Mouse (Mus musculus): ENCODE results near the gene Abtb1. TPM values are rescaled to one million over a fixed set of nuclear protein-coding genes. Genes with fewer than 3 reads are reported as not detected.

The Abtb1 gene
- polyA plus RNA-seq, 1 experiment from 2014 or later, result 26.1 TPM

- ATAC-seq (ENCODE audit: low FRiP score, low TSS enrichment) (no peak), DNase-seq (ENCODE audit: low spot score) (no peak)
- Histone ChIP-seq H3K4me2 (replicated peaks; ENCODE audit: low read depth) (no peak overlapping the region), H3K4me1 (replicated peaks; ENCODE audit: control insufficient read depth, insufficient read depth) (no peaks in the 10 kb centered on the region), H3K36me3 (ENCODE audit: control insufficient read depth, insufficient read depth, low read length) (no peaks in the 10 kb centered on the region), H3K9me3 (ENCODE audit: control insufficient read depth, low read length) (no peaks in the 10 kb centered on the region), H3K27ac (replicated peaks) (no peak overlapping the region), H3K27me3 (ENCODE audit: control insufficient read depth, insufficient read depth, low read length) (no peaks in the 10 kb centered on the region), H3K4me3 (ENCODE audit: low read depth, low read length) (no peak overlapping the region), H3K9ac (ENCODE audit: low read length) (no peak overlapping the region)
- TF ChIP-seq EP300 (optimal IDR thresholded peaks at IDR 0.05) (no peak), CTCF (IDR thresholded peaks at IDR 0.05; ENCODE audit: low read depth) (no peak)
- WGBS, result 77% methylated on average over 7 of the region's 7 CpGs
These were observed 41.6 kb downstream of the Abtb1 start for GRCm38 (mm10) chr6:88800191-88800590.

DNA sequence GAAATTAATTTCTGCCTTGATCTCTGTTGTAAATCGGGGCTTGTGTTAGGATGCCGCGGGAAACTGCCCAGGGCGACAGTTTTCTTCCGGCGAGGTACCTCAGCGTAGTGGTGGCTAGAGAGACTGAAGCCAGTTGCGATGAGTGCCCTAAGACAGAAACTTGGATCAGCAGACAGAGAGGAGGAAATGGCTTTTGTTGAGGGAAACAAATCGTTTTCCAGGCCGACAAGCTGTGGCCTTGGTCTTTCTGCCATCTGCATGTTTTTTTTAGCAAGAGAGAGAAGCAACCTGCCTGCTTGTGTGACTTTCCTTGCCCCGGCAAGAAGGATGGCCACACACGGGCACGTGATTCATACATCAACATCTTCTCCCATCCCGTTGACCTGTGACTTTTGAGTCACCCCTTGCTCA, 47.2 kb downstream of the Abtb1 start:
- no peak for TF ChIP-seq CTCF (IDR thresholded peaks at IDR 0.05; ENCODE audit: low read depth)
- no peak for TF ChIP-seq EP300 (optimal IDR thresholded peaks at IDR 0.05)
- peaks cover 3% of the 10 kb centered on the region; the same call in 1 of the 2 replicates for H3K4me1 ChIP-seq (replicated peaks; ENCODE audit: control insufficient read depth, insufficient read depth)
- WGBS, result 61% methylated on average over 14 of the region's 14 CpGs

DNA sequence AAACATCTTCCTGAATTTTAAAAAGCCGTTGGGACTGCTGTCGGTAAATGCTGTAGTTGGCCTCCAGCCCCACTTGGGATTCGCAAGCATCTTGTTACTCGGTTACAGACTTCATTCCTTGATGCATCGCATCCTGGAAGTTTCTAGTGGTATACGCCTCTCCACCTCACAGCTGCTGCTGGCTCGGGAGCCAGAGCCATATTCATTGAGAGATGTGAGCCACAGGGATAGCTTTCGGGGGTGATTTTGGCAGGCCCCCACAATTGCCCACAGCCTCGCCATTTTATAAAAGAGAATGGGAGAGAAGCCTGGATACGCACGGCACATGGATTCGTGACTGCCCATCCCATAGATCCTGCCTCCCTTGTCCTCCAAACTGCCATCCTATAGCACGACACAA, 47.9 kb downstream of the Abtb1 start:
- 62% methylated on average over 13 of the region's 13 CpGs for WGBS
- Histone ChIP-seq H3K9ac (ENCODE audit: low read length) (no peak overlapping the region), H3K9me3 (ENCODE audit: control insufficient read depth, low read length) (no peaks in the 10 kb centered on the region), H3K27me3 (ENCODE audit: control insufficient read depth, insufficient read depth, low read length) (no peaks in the 10 kb centered on the region), H3K36me3 (ENCODE audit: control insufficient read depth, insufficient read depth, low read length) (no peaks in the 10 kb centered on the region), H3K4me2 (replicated peaks; ENCODE audit: low read depth) (no peak overlapping the region), H3K4me3 (ENCODE audit: low read depth, low read length) (no peak overlapping the region), H3K27ac (replicated peaks) (0 out of 2 replicates have a peak overlapping the region, but pooled peaks have one; percentile 40), H3K4me1 (replicated peaks; ENCODE audit: control insufficient read depth, insufficient read depth) (peaks cover 3% of the 10 kb centered on the region; the same call in 1 of the 2 replicates)
- DNase-seq (ENCODE audit: low spot score), result no peak
- no peak for ATAC-seq (ENCODE audit: low FRiP score, low TSS enrichment)
- TF ChIP-seq CTCF (IDR thresholded peaks at IDR 0.05; ENCODE audit: low read depth) (no peak), EP300 (optimal IDR thresholded peaks at IDR 0.05) (no peak)

More for the DNA sequence above, 47.2 kb downstream of the Abtb1 start:
- Histone ChIP-seq H3K27me3 (ENCODE audit: control insufficient read depth, insufficient read depth, low read length) (no peaks in the 10 kb centered on the region), H3K27ac (replicated peaks) (0 out of 2 replicates have a peak overlapping the region, but pooled peaks have one; percentile 35), H3K9ac (ENCODE audit: low read length) (no peak overlapping the region), H3K4me3 (ENCODE audit: low read depth, low read length) (no peak overlapping the region), H3K9me3 (ENCODE audit: control insufficient read depth, low read length) (no peaks in the 10 kb centered on the region), H3K4me2 (replicated peaks; ENCODE audit: low read depth) (no peak overlapping the region), H3K36me3 (ENCODE audit: control insufficient read depth, insufficient read depth, low read length) (no peaks in the 10 kb centered on the region)
- no peak for ATAC-seq (ENCODE audit: low FRiP score, low TSS enrichment)
- no peak for DNase-seq (ENCODE audit: low spot score)

DNA sequence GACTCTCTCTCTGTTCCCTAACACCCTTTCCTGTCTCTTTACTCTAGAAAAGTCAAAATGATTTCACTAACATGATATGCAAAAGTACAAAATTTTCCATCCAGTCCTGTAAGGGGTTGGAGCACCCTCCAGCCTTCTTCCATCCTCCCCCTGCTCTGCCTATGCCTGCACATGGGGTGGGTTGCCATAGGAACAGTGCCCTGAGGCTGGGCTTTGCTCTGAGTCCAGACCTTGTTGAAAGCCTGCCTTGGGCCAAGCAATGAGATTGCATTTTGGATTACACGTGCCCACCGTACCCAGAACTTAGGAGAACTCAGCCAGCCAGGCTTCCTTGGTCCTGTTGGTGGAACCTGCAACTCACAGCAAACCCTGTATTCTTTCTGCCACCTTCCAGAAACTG, 48.5 kb downstream of the Abtb1 start:
- no peaks in the 10 kb centered on the region for H3K36me3 ChIP-seq (ENCODE audit: control insufficient read depth, insufficient read depth, low read length)
- no peak for TF ChIP-seq CTCF (IDR thresholded peaks at IDR 0.05; ENCODE audit: low read depth)
- no peak for TF ChIP-seq EP300 (optimal IDR thresholded peaks at IDR 0.05)
- H3K9me3 ChIP-seq (ENCODE audit: control insufficient read depth, low read length), result no peaks in the 10 kb centered on the region
- DNase-seq (ENCODE audit: low spot score) (no peak), ATAC-seq (ENCODE audit: low FRiP score, low TSS enrichment) (no peak; the same call in 1 of the 2 replicates)
- no peaks in the 10 kb centered on the region for H3K27me3 ChIP-seq (ENCODE audit: control insufficient read depth, insufficient read depth, low read length)
- peak overlapping the region; percentile 73 for H3K27ac ChIP-seq (replicated peaks)
- H3K4me3 ChIP-seq (ENCODE audit: low read depth, low read length), result no peak overlapping the region
- H3K9ac ChIP-seq (ENCODE audit: low read length), result no peak overlapping the region
- peaks cover 3% of the 10 kb centered on the region; the same call in 1 of the 2 replicates for H3K4me1 ChIP-seq (replicated peaks; ENCODE audit: control insufficient read depth, insufficient read depth)
- H3K4me2 ChIP-seq (replicated peaks; ENCODE audit: low read depth), result no peak overlapping the region
- WGBS, result 44% methylated on average over 2 of the region's 2 CpGs

GRCm38 (mm10) chr6:88792147-88792691, 49.6 kb downstream of the Abtb1 start:
- DNase-seq (ENCODE audit: low spot score) (no peak), ATAC-seq (ENCODE audit: low FRiP score, low TSS enrichment) (peak; percentile 31; the same call in 1 of the 2 replicates)
- Histone ChIP-seq H3K9me3 (ENCODE audit: control insufficient read depth, low read length) (no peaks in the 10 kb centered on the region), H3K9ac (ENCODE audit: low read length) (no peak overlapping the region), H3K27ac (replicated peaks) (peak overlapping the region; percentile 73), H3K36me3 (ENCODE audit: control insufficient read depth, insufficient read depth, low read length) (no peaks in the 10 kb centered on the region), H3K27me3 (ENCODE audit: control insufficient read depth, insufficient read depth, low read length) (no peaks in the 10 kb centered on the region), H3K4me2 (replicated peaks; ENCODE audit: low read depth) (no peak overlapping the region), H3K4me3 (ENCODE audit: low read depth, low read length) (no peak overlapping the region), H3K4me1 (replicated peaks; ENCODE audit: control insufficient read depth, insufficient read depth) (peaks cover 3% of the 10 kb centered on the region; the same call in 1 of the 2 replicates)
- WGBS, result 30% methylated on average over 7 of the region's 7 CpGs
- TF ChIP-seq EP300 (optimal IDR thresholded peaks at IDR 0.05) (no peak), CTCF (IDR thresholded peaks at IDR 0.05; ENCODE audit: low read depth) (peak; percentile 14; the same call in 1 of the 2 replicates)

GRCm38 (mm10) chr6:88791299-88791698, 50.5 kb downstream of the Abtb1 start:
- DNase-seq (ENCODE audit: low spot score) (no peak), ATAC-seq (ENCODE audit: low FRiP score, low TSS enrichment) (no peak)
- no peaks in the 10 kb centered on the region for H3K9me3 ChIP-seq (ENCODE audit: control insufficient read depth, low read length)
- H3K4me1 ChIP-seq (replicated peaks; ENCODE audit: control insufficient read depth, insufficient read depth), result peaks cover 3% of the 10 kb centered on the region; the same call in 1 of the 2 replicates
- H3K27ac ChIP-seq (replicated peaks), result peak overlapping the region; percentile 18; the same call in 1 of the 2 replicates
- H3K36me3 ChIP-seq (ENCODE audit: control insufficient read depth, insufficient read depth, low read length), result no peaks in the 10 kb centered on the region
- 52% methylated on average over 9 of the region's 9 CpGs for WGBS
- H3K27me3 ChIP-seq (ENCODE audit: control insufficient read depth, insufficient read depth, low read length), result no peaks in the 10 kb centered on the region
- H3K4me3 ChIP-seq (ENCODE audit: low read depth, low read length), result no peak overlapping the region
- H3K4me2 ChIP-seq (replicated peaks; ENCODE audit: low read depth), result no peak overlapping the region
- no peak overlapping the region for H3K9ac ChIP-seq (ENCODE audit: low read length)
- TF ChIP-seq EP300 (optimal IDR thresholded peaks at IDR 0.05) (no peak), CTCF (IDR thresholded peaks at IDR 0.05; ENCODE audit: low read depth) (no peak)
